Mouse (Mus musculus): ENCODE data around the gene Ptprn2. TPM values are rescaled to one million over a fixed set of nuclear protein-coding genes. Genes with fewer than 3 reads are reported as not detected.

Gene Ptprn2
- total and polyA plus RNA-seq, 3 experiments = 0.17 TPM; not detected in 2

- H3K79me2 ChIP-seq (replicated peaks; ENCODE audit: control insufficient read depth, extremely low read depth, insufficient read depth, poor library complexity, severe bottlenecking) = no peaks in the 10 kb centered on the region
- TF ChIP-seq MAZ (IDR thresholded peaks at IDR 0.05; ENCODE audit: low read depth, low read length) (no peak), TCF12 (IDR thresholded peaks at IDR 0.05; ENCODE audit: low read depth, low read length) (no peak), IRF4 (IDR thresholded peaks at IDR 0.05; ENCODE audit: low read depth, low read length) (no peak), SMC3 (IDR thresholded peaks at IDR 0.05; ENCODE audit: low read depth, low read length) (no peak), BHLHE40 (IDR thresholded peaks at IDR 0.05; ENCODE audit: low read depth, low read length) (no peak), NRF1 (IDR thresholded peaks at IDR 0.05; ENCODE audit: low read depth, low read length) (no peak), SIN3A (IDR thresholded peaks at IDR 0.05; ENCODE audit: low read length) (no peak), ZC3H11A (IDR thresholded peaks at IDR 0.05; ENCODE audit: low read depth, low read length) (no peak), POLR2A (IDR thresholded peaks at IDR 0.05; ENCODE audit: low read depth, low read length) (no peak), USF2 (conservative IDR thresholded peaks at IDR 0.05; ENCODE audit: low read depth, low read length) (no peak), TBP (conservative IDR thresholded peaks at IDR 0.05; ENCODE audit: low read depth, low read length) (no peak), RAD21 (IDR thresholded peaks at IDR 0.05; ENCODE audit: low read depth, low read length) (no peak), USF1 (IDR thresholded peaks at IDR 0.05; ENCODE audit: low read depth, low read length) (no peak), MEF2A (IDR thresholded peaks at IDR 0.05; ENCODE audit: borderline replicate concordance, low read depth, low read length) (no peak), CTCF (conservative IDR thresholded peaks at IDR 0.05 in 1 of 2, IDR thresholded peaks at IDR 0.05 in 1 of 2; ENCODE audit: low read depth in 2 of 2, low read length in 2 of 2) (no peak), ETS1 (conservative IDR thresholded peaks at IDR 0.05; ENCODE audit: low read depth, low read length) (no peak), HCFC1 (IDR thresholded peaks at IDR 0.05; ENCODE audit: low read depth, low read length) (no peak), CHD1 (IDR thresholded peaks at IDR 0.05; ENCODE audit: low read depth, low read length) (no peak), JUND (conservative IDR thresholded peaks at IDR 0.05; ENCODE audit: low read depth, low read length) (no peak), ZKSCAN1 (IDR thresholded peaks at IDR 0.05; ENCODE audit: borderline replicate concordance, low read depth, low read length) (no peak)
- in situ Hi-C loops (cut with MboI; ENCODE audit: low pct_ligation_motif_present, low pct_unique_long_range_greater_than_20kb, low sequenced_read_pairs) = no loop called here
These were observed 837.5 kb downstream of the Ptprn2 start for GRCm38 (mm10) chr12:117323017-117323416.

More at GRCm38 (mm10) chr12:117323017-117323416, 837.5 kb downstream of the Ptprn2 start:
- Histone ChIP-seq H3K4me2 (ENCODE audit: insufficient read depth, low read depth, poor library complexity, severe bottlenecking) (no peak overlapping the region), H3K9ac (ENCODE audit: insufficient read depth, low read depth) (no peak overlapping the region), H3K36me3 (replicated peaks in 1 of 2; ENCODE audit: control insufficient read depth in 1 of 2, insufficient read depth in 1 of 2, low read length in 1 of 2) (no peaks in the 10 kb centered on the region), H3K9me3 (replicated peaks; ENCODE audit: low read length) (peaks cover under 1% of the 10 kb centered on the region), H3K27me3 (replicated peaks) (no peaks in the 10 kb centered on the region), H3K27ac (ENCODE audit: insufficient read depth, low read depth) (no peak overlapping the region), H3K4me3 (replicated peaks in 1 of 3; ENCODE audit: low read depth in 2 of 3, low read length in 2 of 3, poor library complexity in 1 of 3) (no peak overlapping the region), H3K4me1 (ENCODE audit: control insufficient read depth in 1 of 2, insufficient read depth in 2 of 2) (peaks cover 0 to 32% of the 10 kb centered on the region in 2 experiments; a peak in 2 of 4 replicates)
- dilution Hi-C loops (cut with MboI; ENCODE audit: extremely low pct_ligation_motif_present, extremely low pct_unique_long_range_greater_than_20kb, low sequenced_read_pairs) = no loop called here
- peak; percentile 17 for DNase-seq (ENCODE audit: extremely low read depth)

Other genes starting within 250 kb of the Ptprn2 start
- 6.7 TPM in 2 replicates for gene Wdr60, start 222.7 kb upstream of the Ptprn2 start, total RNA-seq (2012; rRNA removed)
- 3.6 and 3.9 TPM in 2 replicates for gene Wdr60, start 222.7 kb upstream of the Ptprn2 start, total RNA-seq (2014; rRNA removed)
- 9.2 and 14.2 TPM in 2 replicates for gene Wdr60, start 222.7 kb upstream of the Ptprn2 start, polyA plus RNA-seq (2012; ENCODE audit: insufficient read length, low read depth)
- not detected in 2 replicates for gene Gm11027, start 210.3 kb upstream of the Ptprn2 start, total RNA-seq (2012; rRNA removed)
- not detected in 2 replicates for gene Gm11027, start 210.3 kb upstream of the Ptprn2 start, total RNA-seq (2014; rRNA removed)
- gene Gm11027, start 210.3 kb upstream of the Ptprn2 start, polyA plus RNA-seq (2012; ENCODE audit: insufficient read length, low read depth) = not detected in 2 replicates
- 7.4 and 8.2 TPM in 2 replicates for gene Esyt2, start 204.5 kb upstream of the Ptprn2 start, total RNA-seq (2012; rRNA removed)
- 12.8 and 14.7 TPM in 2 replicates for gene Esyt2, start 204.5 kb upstream of the Ptprn2 start, total RNA-seq (2014; rRNA removed)
- 6.7 and 6.9 TPM in 2 replicates for gene Esyt2, start 204.5 kb upstream of the Ptprn2 start, polyA plus RNA-seq (2012; ENCODE audit: insufficient read length, low read depth)
- gene Ncapg2, start 80.3 kb upstream of the Ptprn2 start, total RNA-seq (2012; rRNA removed) = 48.0 and 54.4 TPM in 2 replicates
- 66.4 and 70.0 TPM in 2 replicates for gene Ncapg2, start 80.3 kb upstream of the Ptprn2 start, total RNA-seq (2014; rRNA removed)
- 60.8 and 65.0 TPM in 2 replicates for gene Ncapg2, start 80.3 kb upstream of the Ptprn2 start, polyA plus RNA-seq (2012; ENCODE audit: insufficient read length, low read depth)